Mouse (Mus musculus): ENCODE measurements around the gene Adgre5. TPM values are rescaled to one million over a fixed set of nuclear protein-coding genes. Genes with fewer than 3 reads are reported as not detected.

Adgre5 gene
- polyA plus RNA-seq, 1 experiment from 2014 or later, result 26.4 TPM

GRCm38 (mm10) chr8:83764717-83765116 lies 23.6 kb upstream of the Adgre5 start:
- Histone ChIP-seq H3K4me3 (ENCODE audit: low read depth, low read length) (no peak overlapping the region), H3K4me2 (ENCODE audit: low read depth, severe bottlenecking) (no peak overlapping the region), H3K27ac (replicated peaks; ENCODE audit: low read depth, low read length) (no peak overlapping the region), H3K4me1 (ENCODE audit: control insufficient read depth, insufficient read depth, low read length) (no peaks in the 10 kb centered on the region), H3K9ac (ENCODE audit: low read length) (no peak overlapping the region), H3K9me3 (ENCODE audit: control insufficient read depth, low read length) (no peaks in the 10 kb centered on the region), H3K36me3 (ENCODE audit: control insufficient read depth, insufficient read depth, low read length) (no peaks in the 10 kb centered on the region), H3K27me3 (ENCODE audit: control insufficient read depth, insufficient read depth, low read length) (no peaks in the 10 kb centered on the region)
- no peak for DNase-seq (ENCODE audit: low spot score)
- WGBS, result 92% methylated on average over 2 of the region's 2 CpGs
- ATAC-seq (ENCODE audit: insufficient number of reproducible peaks, low FRiP score, low TSS enrichment, low read depth), result no peak

DNA sequence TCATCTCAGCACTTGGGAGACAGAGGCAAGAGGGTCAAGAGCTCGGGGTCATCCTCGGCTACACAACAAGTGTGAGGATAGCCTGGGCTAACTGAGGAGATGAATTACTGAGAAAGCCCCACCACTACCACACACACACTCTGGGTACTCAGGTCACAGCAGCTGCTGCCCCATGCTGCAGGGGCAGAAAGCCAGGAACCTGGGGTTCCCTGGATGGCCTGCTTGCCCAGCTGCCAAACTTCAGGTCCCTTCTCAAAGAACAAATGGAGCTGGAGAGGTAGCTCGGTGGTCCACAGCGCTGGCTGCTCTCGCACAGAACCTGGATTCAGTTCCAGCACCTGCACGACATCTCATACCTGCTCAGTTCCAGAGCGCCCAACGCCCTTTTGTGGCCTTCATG lies 23.0 kb upstream of the Adgre5 start:
- Histone ChIP-seq H3K4me1 (ENCODE audit: control insufficient read depth, insufficient read depth, low read length) (no peaks in the 10 kb centered on the region), H3K4me3 (ENCODE audit: low read depth, low read length) (no peak overlapping the region), H3K27me3 (ENCODE audit: control insufficient read depth, insufficient read depth, low read length) (no peaks in the 10 kb centered on the region), H3K27ac (replicated peaks; ENCODE audit: low read depth, low read length) (no peak overlapping the region), H3K4me2 (ENCODE audit: low read depth, severe bottlenecking) (no peak overlapping the region), H3K9ac (ENCODE audit: low read length) (no peak overlapping the region), H3K36me3 (ENCODE audit: control insufficient read depth, insufficient read depth, low read length) (no peaks in the 10 kb centered on the region), H3K9me3 (ENCODE audit: control insufficient read depth, low read length) (no peaks in the 10 kb centered on the region)
- ATAC-seq (ENCODE audit: insufficient number of reproducible peaks, low FRiP score, low TSS enrichment, low read depth) (no peak), DNase-seq (ENCODE audit: low spot score) (no peak)
- 94% methylated on average over 8 of the region's 8 CpGs for WGBS

- Histone ChIP-seq H3K27ac (replicated peaks; ENCODE audit: low read depth, low read length) (no peak overlapping the region), H3K4me1 (ENCODE audit: control insufficient read depth, insufficient read depth, low read length) (no peaks in the 10 kb centered on the region), H3K9me3 (ENCODE audit: control insufficient read depth, low read length) (no peaks in the 10 kb centered on the region), H3K36me3 (ENCODE audit: control insufficient read depth, insufficient read depth, low read length) (no peaks in the 10 kb centered on the region), H3K4me3 (ENCODE audit: low read depth, low read length) (no peak overlapping the region), H3K9ac (ENCODE audit: low read length) (no peak overlapping the region), H3K27me3 (ENCODE audit: control insufficient read depth, insufficient read depth, low read length) (no peaks in the 10 kb centered on the region), H3K4me2 (ENCODE audit: low read depth, severe bottlenecking) (no peak overlapping the region; the same call in 1 of the 2 replicates)
- 73% methylated on average over 2 of the region's 2 CpGs for WGBS
- no peak for DNase-seq (ENCODE audit: low spot score)
- ATAC-seq (ENCODE audit: insufficient number of reproducible peaks, low FRiP score, low TSS enrichment, low read depth), result no peak
Observed at GRCm38 (mm10) chr8:83759231-83759759, 18.2 kb upstream of the Adgre5 start.

- Histone ChIP-seq H3K9me3 (ENCODE audit: control insufficient read depth, low read length) (no peaks in the 10 kb centered on the region), H3K4me3 (ENCODE audit: low read depth, low read length) (no peak overlapping the region), H3K4me1 (ENCODE audit: control insufficient read depth, insufficient read depth, low read length) (no peaks in the 10 kb centered on the region), H3K27me3 (ENCODE audit: control insufficient read depth, insufficient read depth, low read length) (no peaks in the 10 kb centered on the region), H3K27ac (replicated peaks; ENCODE audit: low read depth, low read length) (no peak overlapping the region), H3K4me2 (ENCODE audit: low read depth, severe bottlenecking) (no peak overlapping the region), H3K36me3 (ENCODE audit: control insufficient read depth, insufficient read depth, low read length) (no peaks in the 10 kb centered on the region), H3K9ac (ENCODE audit: low read length) (no peak overlapping the region)
- WGBS, result 61% methylated on average over 5 of the region's 5 CpGs
- ATAC-seq (ENCODE audit: insufficient number of reproducible peaks, low FRiP score, low TSS enrichment, low read depth) (no peak), DNase-seq (ENCODE audit: low spot score) (no peak)
Observed at GRCm38 (mm10) chr8:83758298-83758697, 17.2 kb upstream of the Adgre5 start.

DNA sequence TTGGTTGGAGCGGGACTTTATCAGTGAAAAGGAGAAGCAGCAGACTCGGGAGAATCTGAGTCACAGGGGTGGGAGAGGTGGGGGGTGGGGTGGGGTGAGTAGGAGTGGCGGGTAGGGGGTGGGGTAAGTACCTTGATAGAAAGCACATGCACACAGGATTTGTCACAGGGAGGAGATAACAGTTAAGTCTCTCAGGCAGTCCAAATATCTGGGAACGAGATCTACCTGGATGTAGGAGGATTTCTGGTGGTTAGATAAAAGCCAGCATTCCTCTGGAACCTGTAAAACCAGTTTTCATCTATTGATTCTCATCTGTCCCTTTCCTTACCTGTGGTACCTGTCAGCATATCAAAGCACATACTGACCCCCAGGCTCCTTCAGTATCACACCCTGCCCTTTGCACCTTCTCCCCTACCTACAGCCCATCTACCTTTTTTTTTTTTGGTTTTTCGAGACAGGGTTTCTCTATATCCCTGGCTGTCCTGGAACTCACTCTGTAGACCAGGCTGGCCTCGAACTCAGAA lies 16.0 kb upstream of the Adgre5 start:
- Histone ChIP-seq H3K4me1 (ENCODE audit: control insufficient read depth, insufficient read depth, low read length) (no peaks in the 10 kb centered on the region), H3K27me3 (ENCODE audit: control insufficient read depth, insufficient read depth, low read length) (no peaks in the 10 kb centered on the region), H3K36me3 (ENCODE audit: control insufficient read depth, insufficient read depth, low read length) (no peaks in the 10 kb centered on the region), H3K4me2 (ENCODE audit: low read depth, severe bottlenecking) (no peak overlapping the region), H3K9ac (ENCODE audit: low read length) (no peak overlapping the region), H3K27ac (replicated peaks; ENCODE audit: low read depth, low read length) (no peak overlapping the region), H3K4me3 (ENCODE audit: low read depth, low read length) (no peak overlapping the region), H3K9me3 (ENCODE audit: control insufficient read depth, low read length) (no peaks in the 10 kb centered on the region)
- WGBS, result 88% methylated on average over 6 of the region's 6 CpGs
- DNase-seq (ENCODE audit: low spot score) (no peak), ATAC-seq (ENCODE audit: insufficient number of reproducible peaks, low FRiP score, low TSS enrichment, low read depth) (no peak)

GRCm38 (mm10) chr8:83756273-83756672 lies 15.1 kb upstream of the Adgre5 start:
- no peak overlapping the region for H3K4me2 ChIP-seq (ENCODE audit: low read depth, severe bottlenecking)
- H3K27ac ChIP-seq (replicated peaks; ENCODE audit: low read depth, low read length), result no peak overlapping the region
- H3K9ac ChIP-seq (ENCODE audit: low read length), result no peak overlapping the region
- H3K36me3 ChIP-seq (ENCODE audit: control insufficient read depth, insufficient read depth, low read length), result no peaks in the 10 kb centered on the region
- H3K4me1 ChIP-seq (ENCODE audit: control insufficient read depth, insufficient read depth, low read length), result no peaks in the 10 kb centered on the region
- DNase-seq (ENCODE audit: low spot score), result no peak
- H3K9me3 ChIP-seq (ENCODE audit: control insufficient read depth, low read length), result no peaks in the 10 kb centered on the region
- no peak for ATAC-seq (ENCODE audit: insufficient number of reproducible peaks, low FRiP score, low TSS enrichment, low read depth)
- H3K27me3 ChIP-seq (ENCODE audit: control insufficient read depth, insufficient read depth, low read length), result no peaks in the 10 kb centered on the region
- H3K4me3 ChIP-seq (ENCODE audit: low read depth, low read length), result no peak overlapping the region
- 94% methylated on average over 3 of the region's 3 CpGs for WGBS

- no peak for DNase-seq (ENCODE audit: low spot score)
- Histone ChIP-seq H3K36me3 (ENCODE audit: control insufficient read depth, insufficient read depth, low read length) (no peaks in the 10 kb centered on the region), H3K4me1 (ENCODE audit: control insufficient read depth, insufficient read depth, low read length) (no peaks in the 10 kb centered on the region), H3K4me3 (ENCODE audit: low read depth, low read length) (no peak overlapping the region), H3K27ac (replicated peaks; ENCODE audit: low read depth, low read length) (no peak overlapping the region), H3K9ac (ENCODE audit: low read length) (no peak overlapping the region), H3K4me2 (ENCODE audit: low read depth, severe bottlenecking) (no peak overlapping the region), H3K9me3 (ENCODE audit: control insufficient read depth, low read length) (no peaks in the 10 kb centered on the region), H3K27me3 (ENCODE audit: control insufficient read depth, insufficient read depth, low read length) (no peaks in the 10 kb centered on the region)
- 60% methylated on average over 2 of the region's 3 CpGs for WGBS
- ATAC-seq (ENCODE audit: insufficient number of reproducible peaks, low FRiP score, low TSS enrichment, low read depth), result no peak
Observed at GRCm38 (mm10) chr8:83754149-83754548, 13.0 kb upstream of the Adgre5 start.

GRCm38 (mm10) chr8:83749265-83749664 lies 8.1 kb upstream of the Adgre5 start:
- Histone ChIP-seq H3K4me3 (ENCODE audit: low read depth, low read length) (no peak overlapping the region), H3K9ac (ENCODE audit: low read length) (no peak overlapping the region), H3K27ac (replicated peaks; ENCODE audit: low read depth, low read length) (no peak overlapping the region), H3K27me3 (ENCODE audit: control insufficient read depth, insufficient read depth, low read length) (peaks cover 12% of the 10 kb centered on the region), H3K9me3 (ENCODE audit: control insufficient read depth, low read length) (no peaks in the 10 kb centered on the region), H3K4me1 (ENCODE audit: control insufficient read depth, insufficient read depth, low read length) (peaks cover 3% of the 10 kb centered on the region; the same call in 1 of the 2 replicates), H3K4me2 (ENCODE audit: low read depth, severe bottlenecking) (no peak overlapping the region), H3K36me3 (ENCODE audit: control insufficient read depth, insufficient read depth, low read length) (no peaks in the 10 kb centered on the region)
- DNase-seq (ENCODE audit: low spot score) (no peak), ATAC-seq (ENCODE audit: insufficient number of reproducible peaks, low FRiP score, low TSS enrichment, low read depth) (no peak)
- 92% methylated on average over 9 of the region's 9 CpGs for WGBS

- Histone ChIP-seq H3K4me2 (ENCODE audit: low read depth, severe bottlenecking) (no peak overlapping the region), H3K27me3 (ENCODE audit: control insufficient read depth, insufficient read depth, low read length) (peaks cover 12% of the 10 kb centered on the region), H3K36me3 (ENCODE audit: control insufficient read depth, insufficient read depth, low read length) (no peaks in the 10 kb centered on the region), H3K4me1 (ENCODE audit: control insufficient read depth, insufficient read depth, low read length) (peaks cover 3% of the 10 kb centered on the region; the same call in 1 of the 2 replicates), H3K9ac (ENCODE audit: low read length) (no peak overlapping the region), H3K9me3 (ENCODE audit: control insufficient read depth, low read length) (no peaks in the 10 kb centered on the region), H3K4me3 (ENCODE audit: low read depth, low read length) (no peak overlapping the region), H3K27ac (replicated peaks; ENCODE audit: low read depth, low read length) (no peak overlapping the region)
- no peak for DNase-seq (ENCODE audit: low spot score)
- 0 out of 2 replicates have a peak, but pooled peaks have one; percentile 31 for ATAC-seq (ENCODE audit: insufficient number of reproducible peaks, low FRiP score, low TSS enrichment, low read depth)
- 42% methylated on average over 3 of the region's 3 CpGs for WGBS
Observed at GRCm38 (mm10) chr8:83748708-83749107, 7.6 kb upstream of the Adgre5 start.
